Mouse (Mus musculus) liver, postnatal 0 days (tissue): ENCODE measurements around the gene Ubac1.

Experiments
- CTCF ChIP-seq: sonication (generic); IDR thresholded peaks from 2 replicates; pipeline ENCODE4 v1.5.1; 2016; ENCODE audit warnings: antibody characterized with exemption, low read depth
- EP300 ChIP-seq: IDR thresholded peaks from 2 replicates; pipeline ENCODE4 v1.6.1; 2016; ENCODE audit warnings: antibody characterized with exemption, low read depth, mild to moderate bottlenecking

GRCm38 (mm10) chr2:26044216-26044615 is 22.7 kb upstream of the Ubac1 start:
- TF ChIP-seq CTCF (no peak), EP300 (no peak)
